Mouse (Mus musculus): Measurements from ENCODE around the gene Ccnd1.
A peak's percentile ranks its signal among the peaks of the same experiment; 100 is the strongest.
"Not testable (repeated sequence)": the region's sequence is repeated elsewhere in the genome, so short reads cannot be mapped to it uniquely, and the experiment has no call there.

Gene Ccnd1

GRCm38 (mm10) chr7:144907793-144908192 is 31.9 kb downstream of the Ccnd1 start:
- no peak for DNase-seq (ENCODE audit: low spot score in 2 of 2)

DNA sequence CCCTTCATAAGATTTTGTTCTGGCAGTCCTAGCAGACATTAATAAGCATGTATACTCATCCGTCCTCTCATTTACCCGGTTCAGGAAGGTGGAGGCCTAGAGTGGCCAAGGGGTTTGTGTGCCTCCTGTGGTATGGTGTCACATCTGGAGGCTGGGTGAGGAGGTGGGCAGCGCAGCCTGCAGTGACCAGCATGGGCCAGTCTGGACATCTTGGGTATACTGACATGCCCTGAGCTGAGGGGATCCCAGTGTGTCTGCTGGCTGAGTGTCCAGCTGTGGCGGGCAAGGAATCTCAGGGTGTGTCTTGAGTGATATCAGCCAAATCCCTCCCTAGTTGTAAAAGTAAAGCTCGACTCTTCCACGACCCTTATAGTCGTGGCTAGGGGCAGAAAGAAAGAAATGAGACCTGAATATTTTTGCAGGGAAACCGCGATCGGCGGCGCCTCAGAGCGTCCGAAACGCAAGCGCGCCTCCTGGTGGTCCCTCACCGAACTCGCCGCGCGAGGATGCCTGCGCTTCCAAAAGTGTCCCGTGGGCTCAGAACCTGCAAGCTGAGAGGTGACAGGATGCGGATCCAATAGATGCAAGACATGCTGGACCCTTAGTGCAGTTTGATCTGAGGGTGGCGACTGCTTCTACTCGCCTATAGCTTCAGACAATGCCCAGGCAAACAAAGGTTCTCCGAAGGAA is 32.9 kb downstream of the Ccnd1 start:
- no peak for DNase-seq (ENCODE audit: low spot score in 2 of 2)

GRCm38 (mm10) chr7:144905514-144905913 is 34.2 kb downstream of the Ccnd1 start:
- not testable (repeated sequence) for DNase-seq (ENCODE audit: low spot score in 2 of 2)

- no peak for DNase-seq (ENCODE audit: low spot score in 2 of 2)
These were observed 41.2 kb downstream of the Ccnd1 start for GRCm38 (mm10) chr7:144898506-144898905.

DNA sequence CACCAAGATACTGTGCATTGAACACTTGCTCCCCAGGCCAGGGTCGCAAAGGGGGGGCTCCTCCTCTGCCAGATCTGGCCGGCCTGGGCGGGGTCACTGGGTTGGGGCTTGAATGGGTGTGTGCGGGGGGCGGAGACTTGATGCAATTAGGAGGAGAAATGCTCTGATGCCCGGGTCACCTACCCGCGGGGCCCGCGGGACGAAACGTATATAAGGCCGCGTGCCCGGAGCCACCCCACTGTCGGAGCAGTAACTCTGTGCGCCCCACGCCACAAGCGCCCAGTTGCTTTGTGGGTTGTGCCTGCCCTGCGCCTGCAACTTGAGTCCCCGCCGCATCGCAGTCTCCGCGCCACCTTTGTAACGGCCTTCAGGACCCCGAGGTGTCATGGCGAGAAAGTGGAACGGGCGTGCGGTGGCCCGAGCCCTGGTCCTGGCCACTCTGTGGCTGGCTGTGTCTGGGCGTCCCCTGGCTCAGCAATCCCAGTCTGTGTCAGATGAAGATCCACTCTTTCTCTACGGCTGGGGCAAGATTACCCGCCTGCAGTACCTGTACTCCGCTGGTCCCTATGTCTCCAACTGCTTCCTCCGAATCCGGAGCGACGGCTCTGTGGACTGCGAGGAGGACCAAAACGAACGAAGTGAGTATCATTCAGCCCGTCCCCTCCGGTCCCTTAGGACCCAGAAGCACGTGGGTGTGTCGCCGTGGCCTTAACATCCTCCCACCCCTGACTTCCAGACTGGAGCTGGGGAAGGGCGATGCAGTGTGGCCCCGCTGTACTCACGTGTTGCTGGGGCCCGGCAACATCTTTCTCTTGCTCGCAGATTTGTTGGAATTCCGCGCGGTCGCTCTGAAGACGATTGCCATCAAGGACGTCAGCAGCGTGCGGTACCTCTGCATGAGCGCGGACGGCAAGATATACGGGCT is 43.2 kb downstream of the Ccnd1 start, which contains the start of gene Fgf15:
TSS of gene Fgf15 (plus strand) at position 238 of the 925 bp plus-strand sequence.
- peak in 1 of 2 experiments; percentile 3 for DNase-seq (ENCODE audit: low spot score in 2 of 2)

- peak; percentile 24 to 26 for DNase-seq (ENCODE audit: low spot score in 2 of 2)
These were observed 44.2 kb downstream of the Ccnd1 start for GRCm38 (mm10) chr7:144895305-144896111.

DNA sequence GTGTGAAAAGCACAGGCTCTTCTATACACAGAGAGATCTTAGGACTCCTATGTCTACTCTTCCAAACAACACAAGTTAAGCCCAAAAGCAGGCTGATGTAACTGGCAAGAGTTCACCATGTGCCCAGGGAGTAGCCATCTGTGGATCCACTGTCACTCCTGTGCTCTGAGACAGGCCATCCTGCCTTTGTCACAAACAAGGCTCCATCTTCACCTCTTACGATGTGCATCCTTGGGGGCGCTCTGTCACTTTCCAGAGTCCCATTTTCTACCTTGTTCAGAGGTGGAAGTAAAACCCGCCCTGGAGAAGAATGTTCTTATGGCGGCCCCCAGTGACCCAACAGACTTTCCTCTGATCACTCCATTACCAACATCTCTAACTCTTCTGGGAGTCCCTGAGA is 45.0 kb downstream of the Ccnd1 start:
- no peak for DNase-seq (ENCODE audit: low spot score in 2 of 2)

GRCm38 (mm10) chr7:144894191-144894590 is 45.5 kb downstream of the Ccnd1 start:
- DNase-seq (ENCODE audit: low spot score in 2 of 2): no peak

DNA sequence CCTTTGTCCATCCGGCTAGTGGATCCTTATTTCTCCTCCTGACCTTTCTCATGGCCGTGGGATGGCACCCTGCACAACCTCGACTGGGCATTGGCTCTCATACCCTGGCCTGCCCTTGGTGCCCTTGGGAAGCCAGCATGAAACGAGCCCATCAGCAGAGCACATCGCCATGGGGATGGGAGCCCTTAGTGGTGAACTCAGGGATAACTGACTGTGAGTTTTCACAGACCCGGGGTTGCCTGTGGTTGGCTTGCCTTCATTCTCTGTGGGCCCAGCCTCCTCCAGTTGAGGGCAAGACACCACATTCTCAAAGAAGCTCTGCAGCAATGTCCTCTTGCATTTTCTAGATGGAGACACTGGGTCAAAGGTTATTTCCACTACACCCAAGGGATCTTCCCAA is 47.4 kb downstream of the Ccnd1 start:
- no peak for DNase-seq (ENCODE audit: low spot score in 2 of 2)

GRCm38 (mm10) chr7:144891863-144892262 is 47.9 kb downstream of the Ccnd1 start:
- no peak for DNase-seq (ENCODE audit: low spot score in 2 of 2)

DNA sequence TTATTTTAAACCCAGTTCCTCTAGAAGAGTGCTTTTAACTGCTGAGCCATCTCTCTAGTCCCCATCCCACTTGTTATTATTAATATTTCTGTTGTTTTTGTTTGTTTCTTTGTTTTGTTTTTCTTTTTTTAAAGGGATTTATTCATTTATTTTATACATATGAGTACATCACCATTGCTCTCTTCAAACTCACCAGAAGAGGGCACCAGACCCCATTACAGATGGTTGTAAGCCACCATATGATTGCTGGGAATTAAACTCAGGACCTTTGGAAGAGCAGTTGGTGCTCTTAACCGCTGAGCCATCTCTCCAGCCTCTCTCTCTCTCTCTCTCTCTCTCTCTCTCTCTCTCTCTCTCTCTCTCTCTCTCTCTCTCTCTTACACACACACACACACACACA is 49.1 kb downstream of the Ccnd1 start:
- DNase-seq (ENCODE audit: low spot score in 2 of 2): not testable (repeated sequence)

DNA sequence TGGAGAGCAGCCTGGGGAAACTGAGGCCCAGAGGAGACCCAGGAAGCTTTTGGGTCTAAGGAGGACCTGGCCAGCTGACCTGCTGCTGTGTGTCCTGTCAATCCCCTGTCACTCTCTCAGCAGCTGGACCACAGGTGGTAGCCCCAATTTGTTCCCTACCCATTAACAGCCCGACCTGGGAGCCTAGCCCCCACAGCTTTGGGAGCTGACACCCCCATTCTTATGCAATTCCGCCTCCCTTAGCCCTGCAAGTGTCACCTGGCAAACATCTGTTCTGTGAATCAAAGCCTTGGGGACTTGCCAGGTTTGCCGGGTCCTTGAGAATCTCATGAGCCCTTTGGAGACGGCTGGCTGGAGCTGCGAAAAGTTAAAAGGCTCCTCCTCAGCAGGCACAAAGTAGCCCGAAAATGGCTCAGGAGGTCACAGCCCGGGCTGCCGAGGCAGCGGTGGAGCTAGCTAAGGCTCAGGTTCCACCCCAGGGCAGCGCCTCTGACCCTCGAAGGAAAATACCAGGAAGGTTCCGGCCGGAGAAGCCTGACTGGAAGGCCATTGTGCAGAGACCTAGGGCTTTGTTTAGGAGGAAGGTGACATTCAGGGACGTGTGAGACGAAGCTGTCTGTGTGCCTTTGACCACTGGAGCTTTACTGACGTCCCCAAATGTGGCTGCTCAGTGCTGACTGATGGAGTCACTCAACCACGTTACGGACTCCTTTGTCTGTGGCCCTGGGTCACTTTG is 51.0 kb downstream of the Ccnd1 start:
- DNase-seq (ENCODE audit: low spot score in 2 of 2): no peak

GRCm38 (mm10) chr7:144887672-144888071 is 52.1 kb downstream of the Ccnd1 start:
- DNase-seq (ENCODE audit: low spot score in 2 of 2): no peak

GRCm38 (mm10) chr7:144883106-144883505 is 56.6 kb downstream of the Ccnd1 start:
- DNase-seq (ENCODE audit: low spot score in 2 of 2): no peak
